Mouse (Mus musculus) layer of hippocampus, adult 8-10 months (tissue): ENCODE data around the gene Rgs6. TPM values are rescaled to one million over a fixed set of nuclear protein-coding genes. Genes with fewer than 3 reads are reported as not detected.

ENCODE experiments used
- DNase-seq, 2 experiments: peaks; one replicate each; pipeline ENCODE4 v3.0.0; 2022; ENCODE audit warnings: low spot score in 2 of 2
- total RNA-seq, 4 experiments: library from RNA; stranded (reverse); gene quantifications; 2 replicates each; pipeline ENCODE4 v1.2.4; 2022

Rgs6 gene
- total RNA-seq, 4 experiments from 2014 or later = 9.1 to 15.1 (median 10.1) TPM

DNA sequence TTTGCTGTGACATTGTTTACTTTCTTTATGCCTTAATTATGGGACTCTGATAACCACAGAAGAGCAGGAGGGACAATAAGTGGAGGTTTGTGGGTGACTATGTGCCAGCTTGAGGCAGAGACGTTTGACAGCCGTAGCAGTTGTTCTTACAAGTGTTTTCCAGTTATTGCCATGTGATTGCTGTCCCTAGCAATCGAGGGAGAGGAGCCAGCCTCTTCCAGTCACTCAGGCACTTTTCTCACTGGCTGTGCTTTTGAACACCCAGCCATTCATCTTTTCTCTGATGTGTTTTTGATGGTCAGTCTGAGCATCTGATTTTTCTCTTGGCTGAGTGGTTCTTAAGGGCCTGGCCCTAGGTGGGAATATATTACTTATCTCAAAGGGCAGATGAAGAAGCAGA, 166.4 kb downstream of the Rgs6 start:
- no peak for DNase-seq

DNA sequence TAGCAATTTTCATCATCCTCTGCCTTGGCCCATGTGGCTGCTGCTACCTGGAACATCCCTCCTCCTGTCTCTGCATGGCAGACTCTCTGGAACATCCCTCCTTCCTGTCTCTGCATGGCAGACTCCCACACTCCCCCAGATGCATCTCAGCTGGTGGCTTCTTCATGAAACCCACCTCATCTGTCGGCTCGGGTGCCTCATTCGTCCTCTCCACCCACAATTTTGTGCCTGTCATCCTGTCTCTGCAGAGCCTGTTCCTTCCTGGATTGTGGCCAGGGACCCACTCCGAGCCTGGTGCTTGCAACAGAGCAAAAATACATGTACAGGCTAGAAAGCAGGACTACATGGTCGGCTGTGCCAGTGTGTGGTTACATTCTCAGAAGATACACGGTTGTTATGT, 168.7 kb downstream of the Rgs6 start:
- peak in 1 of 2 experiments; percentile 8 for DNase-seq

DNA sequence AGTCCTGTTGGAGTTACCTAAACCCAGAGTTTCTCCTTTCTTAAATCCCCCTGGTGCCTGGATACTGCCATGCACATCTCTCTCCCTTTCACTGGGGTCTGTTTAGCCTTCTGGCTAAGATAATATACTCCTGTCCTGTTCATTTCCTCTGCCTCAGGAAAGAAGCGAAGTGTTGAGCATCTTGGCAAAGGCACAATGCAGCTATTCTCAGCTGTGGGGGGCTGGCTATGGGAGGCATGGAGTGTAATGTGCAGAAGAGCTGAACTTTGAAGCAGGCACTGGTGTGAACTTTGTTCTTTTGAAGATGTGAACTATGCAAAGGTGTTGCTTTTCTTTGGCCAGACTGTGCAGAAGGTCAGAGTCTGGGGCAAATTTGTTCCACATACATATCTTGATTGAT, 169.3 kb downstream of the Rgs6 start:
- no peak for DNase-seq

DNA sequence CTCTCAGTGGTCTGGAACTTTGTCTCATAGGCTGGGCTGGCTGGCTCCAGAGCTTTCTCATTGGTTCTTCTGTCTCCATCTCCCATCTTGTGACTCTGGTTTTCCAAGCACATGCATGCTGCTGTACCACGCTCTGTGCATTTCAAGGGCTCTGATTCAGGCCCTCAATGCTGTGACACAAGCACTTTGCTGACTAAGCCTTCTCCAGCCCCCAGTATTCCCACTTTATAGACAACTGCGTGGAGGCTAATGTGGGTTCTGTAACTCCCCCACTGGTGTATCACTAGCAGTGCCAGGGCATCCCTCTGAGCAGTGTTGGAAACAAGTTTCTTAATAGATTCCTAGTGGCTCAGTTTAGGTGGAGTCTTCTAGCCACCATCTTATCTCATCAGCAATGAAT, 174.0 kb downstream of the Rgs6 start:
- no peak for DNase-seq

DNA sequence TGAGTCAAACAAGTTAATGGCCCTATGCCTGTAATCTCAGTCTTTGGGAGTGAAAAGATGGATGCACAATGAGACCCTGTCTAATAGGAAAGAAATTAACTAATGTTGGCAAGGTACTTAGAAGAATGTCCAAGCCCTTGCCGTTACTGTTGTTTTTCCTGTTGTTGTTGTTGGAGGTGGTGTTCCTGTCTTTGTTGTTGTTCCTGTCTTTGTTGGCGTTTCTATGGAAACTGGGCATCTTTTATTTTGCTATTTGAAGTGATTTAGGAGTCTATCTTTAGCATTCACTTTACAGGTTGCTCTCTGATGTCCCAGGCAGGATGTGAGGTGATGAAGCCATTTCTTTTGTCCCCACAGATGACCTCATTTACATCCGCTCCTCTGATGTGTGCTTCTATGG, 180.6 kb downstream of the Rgs6 start:
- no peak for DNase-seq

DNA sequence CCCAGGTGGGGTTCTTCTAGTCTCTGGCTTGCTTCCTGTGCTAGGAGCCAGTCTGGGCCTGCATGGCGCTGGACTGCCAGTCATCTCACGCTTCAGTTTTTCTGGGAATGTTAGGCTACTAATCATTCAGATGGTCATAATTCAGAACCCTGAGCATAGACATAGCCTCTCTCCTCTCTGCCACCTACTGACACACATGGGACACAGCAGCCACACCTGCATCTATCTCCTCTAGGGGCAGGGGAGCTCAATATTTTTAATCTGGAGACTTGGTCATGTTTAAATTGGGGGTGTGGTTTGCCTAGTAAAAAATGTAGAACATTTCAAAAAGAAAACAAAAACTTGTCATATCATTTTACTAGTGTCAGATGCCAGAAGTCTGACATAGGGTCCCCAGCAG, 184.1 kb downstream of the Rgs6 start:
- DNase-seq = no peak

GRCm38 (mm10) chr12:82774576-82774975, 186.5 kb downstream of the Rgs6 start:
- no peak for DNase-seq

- DNase-seq = no peak
Measured at GRCm38 (mm10) chr12:82776686-82777085, 188.6 kb downstream of the Rgs6 start.

GRCm38 (mm10) chr12:82780936-82781335, 192.8 kb downstream of the Rgs6 start:
- no peak for DNase-seq

GRCm38 (mm10) chr12:82781414-82781813, 193.3 kb downstream of the Rgs6 start:
- no peak for DNase-seq

GRCm38 (mm10) chr12:82792122-82792521, 204.0 kb downstream of the Rgs6 start:
- no peak for DNase-seq

DNA sequence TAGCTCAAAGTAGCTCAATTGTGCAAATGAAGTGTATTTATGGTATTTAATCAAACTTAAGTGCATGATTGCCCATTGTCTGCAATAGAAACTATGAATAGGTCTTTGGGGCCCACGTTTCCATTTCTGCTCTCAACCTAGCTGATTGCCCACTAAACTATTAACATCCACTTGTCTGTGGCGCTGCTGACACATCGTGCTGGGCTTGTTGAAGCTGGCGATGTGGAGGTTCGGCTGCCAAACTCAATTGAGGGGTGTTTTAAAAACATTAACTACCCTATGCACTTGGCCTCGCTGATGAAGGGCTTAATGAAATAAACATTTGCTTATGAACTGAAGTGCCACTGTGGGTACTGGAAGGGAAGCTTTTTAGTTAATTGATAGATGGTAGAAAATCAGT, 211.8 kb downstream of the Rgs6 start:
- no peak for DNase-seq

DNA sequence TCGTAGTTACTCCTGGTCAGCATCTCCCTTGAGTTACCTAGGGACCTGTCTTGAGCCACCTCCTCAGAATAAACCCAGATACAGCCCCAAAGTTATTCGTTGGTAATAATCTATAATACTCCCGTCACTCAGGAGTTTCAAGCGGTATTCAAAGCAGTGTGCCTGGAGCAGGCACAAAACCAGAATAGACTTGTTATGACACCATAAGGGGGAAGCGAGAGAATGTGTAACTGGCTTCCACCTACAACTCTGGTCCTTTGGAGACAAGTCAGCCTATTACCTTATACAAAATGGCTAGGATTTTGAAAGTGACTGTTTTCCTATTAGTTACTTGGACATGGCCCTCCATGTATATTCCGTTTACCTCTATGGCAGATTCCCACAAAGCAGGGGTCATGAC, 213.6 kb downstream of the Rgs6 start:
- DNase-seq = no peak

DNA sequence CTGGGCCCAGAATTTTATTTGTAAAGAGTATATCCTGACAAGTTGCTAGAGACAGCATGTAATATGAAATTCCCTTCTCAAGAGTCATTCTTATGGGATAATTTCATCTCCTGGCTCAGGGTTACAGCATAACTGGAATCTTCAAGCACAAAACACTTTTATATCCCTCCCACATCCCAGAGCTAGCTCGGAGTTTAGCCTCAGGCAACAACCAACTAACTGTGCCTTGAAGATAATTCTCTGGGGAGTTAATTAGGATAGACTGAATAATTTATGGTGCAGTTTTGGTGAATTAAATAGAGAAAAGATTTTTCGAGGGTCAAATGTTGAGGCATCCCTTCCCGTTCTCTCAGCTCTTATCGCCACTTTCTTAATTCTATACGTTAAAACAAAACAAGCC, 214.6 kb downstream of the Rgs6 start:
- no peak for DNase-seq

DNA sequence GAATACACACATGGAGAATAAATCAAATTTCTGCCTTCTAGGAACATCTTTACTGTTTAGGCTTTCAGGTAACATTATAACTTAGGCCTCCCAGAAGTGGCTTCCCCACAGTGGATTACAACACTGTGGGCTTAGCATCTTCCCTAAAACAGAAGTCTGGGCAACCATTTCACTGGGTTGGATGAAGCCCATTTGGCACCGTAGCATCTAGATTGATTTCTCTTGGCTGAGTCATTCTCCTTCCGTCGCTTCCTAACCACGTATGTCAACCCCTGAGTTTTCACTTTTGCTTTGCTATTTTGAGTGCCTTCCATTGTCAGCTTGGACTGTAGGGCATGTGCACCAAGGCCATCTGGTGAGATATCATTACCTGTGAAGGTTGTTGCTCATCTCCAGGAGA, 217.1 kb downstream of the Rgs6 start:
- no peak for DNase-seq

DNA sequence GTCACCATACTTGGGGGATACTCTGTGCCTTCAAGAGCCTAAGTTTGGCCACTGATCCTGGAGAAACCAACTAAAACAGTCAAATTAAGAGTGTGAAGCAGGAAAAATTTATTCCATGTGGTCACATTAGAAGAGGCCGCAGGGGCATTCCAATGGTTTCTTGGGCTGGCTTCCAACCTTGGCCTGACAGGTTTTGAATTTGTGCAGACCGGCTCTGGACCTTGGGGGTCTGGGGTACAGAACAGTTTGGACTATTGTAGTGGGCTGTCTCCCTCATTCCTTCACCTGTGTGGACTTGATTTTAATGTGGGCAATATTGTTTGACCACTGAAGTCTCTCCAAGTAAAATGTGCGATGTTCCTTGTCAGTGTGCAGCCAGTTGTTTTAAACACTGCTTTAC, 222.5 kb downstream of the Rgs6 start:
- no peak for DNase-seq

- DNase-seq = no peak
Measured at GRCm38 (mm10) chr12:82815982-82816381, 227.9 kb downstream of the Rgs6 start.

DNA sequence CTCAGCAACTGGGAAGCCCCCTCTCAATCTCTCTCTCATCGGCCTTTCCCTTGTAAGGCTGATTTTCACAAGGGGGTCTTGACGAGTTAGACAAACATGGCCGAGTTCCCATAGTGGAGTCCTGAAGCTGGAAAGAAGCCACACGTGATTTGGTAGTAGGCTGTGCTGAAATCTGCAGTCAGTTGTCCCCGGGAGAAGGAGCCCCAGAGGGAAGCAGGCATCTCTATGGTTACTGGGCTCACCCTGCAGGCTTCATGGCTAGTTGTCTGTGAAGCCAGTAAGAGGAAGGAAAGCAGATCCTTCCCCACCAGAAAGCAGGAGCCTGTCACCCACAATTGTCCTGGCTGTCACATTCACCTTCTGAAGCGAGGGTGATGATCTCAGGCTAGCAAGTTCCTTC, 231.2 kb downstream of the Rgs6 start:
- DNase-seq = no peak

DNA sequence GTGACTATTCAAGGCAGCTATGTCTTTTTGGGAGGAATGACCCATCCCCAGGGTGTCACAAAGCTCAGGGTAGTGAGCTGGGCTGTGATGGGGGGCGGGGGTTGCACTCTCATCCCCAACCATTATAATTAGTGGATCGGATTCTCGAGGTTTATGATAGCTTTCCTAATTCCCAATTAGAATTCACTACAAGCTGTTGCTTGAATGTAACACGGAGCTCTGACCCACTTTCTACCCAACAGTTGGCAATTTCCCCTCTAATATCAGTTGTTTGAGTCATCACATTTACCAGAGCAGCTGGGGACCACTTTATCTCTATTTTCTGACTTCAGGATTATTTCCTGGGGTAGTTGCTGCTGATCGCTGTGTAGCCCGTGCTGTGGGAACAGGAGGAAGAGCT, 231.9 kb downstream of the Rgs6 start:
- DNase-seq = peak; percentile 14 to 26

- peak; percentile 12 to 13 for DNase-seq
Measured at GRCm38 (mm10) chr12:82822821-82823620, 234.9 kb downstream of the Rgs6 start.

DNA sequence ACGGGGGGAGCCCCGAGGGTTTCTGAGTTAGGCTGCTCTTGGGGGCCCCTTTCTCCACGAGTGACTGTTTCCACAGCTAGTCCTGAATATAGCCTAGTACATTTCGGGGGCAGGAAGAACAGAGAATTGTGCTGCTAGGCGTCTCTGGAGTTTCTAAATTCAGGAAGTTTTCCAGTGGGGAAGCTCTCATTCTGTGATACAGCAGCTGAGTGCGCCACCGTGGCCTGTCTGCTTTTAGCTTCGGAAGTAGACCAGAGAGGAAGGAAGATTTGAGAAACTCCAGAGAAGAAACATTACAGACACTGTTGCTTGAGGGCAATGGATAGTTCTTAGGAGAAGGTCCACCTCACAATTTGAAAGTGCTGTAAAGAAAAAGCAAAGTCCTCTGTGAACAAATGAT, 242.2 kb downstream of the Rgs6 start:
- no peak for DNase-seq

DNA sequence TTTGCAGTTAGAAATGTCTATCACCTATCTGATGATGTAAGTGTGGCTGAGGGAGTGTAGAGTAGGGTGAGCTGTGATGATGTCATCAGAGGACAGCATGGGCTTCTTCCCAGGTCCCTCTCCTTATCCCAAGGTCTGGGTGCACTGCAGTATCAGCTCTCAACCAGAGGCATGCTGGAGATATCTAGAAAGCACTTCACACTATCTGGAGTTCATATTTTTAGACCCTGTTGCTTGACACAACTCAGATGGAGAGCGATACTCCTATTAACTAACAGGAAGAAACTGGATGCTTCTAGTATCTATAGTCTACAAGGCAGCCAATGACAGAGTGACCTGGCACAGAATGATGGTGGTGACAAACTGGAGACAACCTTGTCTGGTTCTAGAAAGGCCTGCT, 250.5 kb downstream of the Rgs6 start:
- DNase-seq = no peak

DNA sequence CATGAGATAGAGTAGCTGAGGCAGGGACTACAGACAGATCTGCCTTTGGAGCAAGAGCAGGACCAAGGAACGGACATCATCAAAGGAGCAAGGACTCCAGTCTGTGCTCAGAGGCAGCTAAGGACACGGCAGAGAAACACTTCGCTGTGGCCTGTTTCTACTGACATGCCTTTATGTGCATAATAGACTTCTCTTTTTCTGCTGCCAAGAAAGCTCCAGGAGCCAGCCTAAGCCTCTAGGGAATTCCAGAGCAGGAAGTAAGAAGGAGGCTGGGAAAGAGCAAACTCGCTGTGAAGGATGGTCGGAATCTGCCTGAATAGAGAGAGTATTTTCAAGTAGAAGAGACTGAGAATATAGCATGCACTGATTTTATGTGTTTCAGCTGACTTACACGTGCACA, 253.5 kb downstream of the Rgs6 start:
- peak in 1 of 2 experiments; percentile 13 for DNase-seq
